Mouse (Mus musculus): ENCODE measurements around the gene Mras. TPM values are rescaled to one million over a fixed set of nuclear protein-coding genes. Genes with fewer than 3 reads are reported as not detected.

The Mras gene
- polyA plus RNA-seq, 1 experiment from 2014 or later: 14.2 TPM

GRCm38 (mm10) chr9:99469681-99470273 lies 32.6 kb upstream of the Mras start:
- Histone ChIP-seq H3K4me3 (ENCODE audit: low read depth, low read length) (no peak overlapping the region), H3K9me3 (replicated peaks; ENCODE audit: control insufficient read depth, low read length) (no peaks in the 10 kb centered on the region), H3K36me3 (replicated peaks; ENCODE audit: control insufficient read depth, insufficient read depth, low read depth, low read length) (no peaks in the 10 kb centered on the region), H3K27ac (replicated peaks; ENCODE audit: low read depth, low read length) (no peak overlapping the region), H3K4me2 (ENCODE audit: low read depth, low read length) (no peak overlapping the region), H3K4me1 (ENCODE audit: control insufficient read depth, insufficient read depth, low read length) (no peaks in the 10 kb centered on the region), H3K9ac (replicated peaks; ENCODE audit: low read length) (no peak overlapping the region), H3K27me3 (ENCODE audit: control insufficient read depth, insufficient read depth, low read length) (no peaks in the 10 kb centered on the region)
- 62% methylated on average over 8 of the region's 8 CpGs for WGBS
- DNase-seq (ENCODE audit: low spot score): peak; percentile 11
- no peak for ATAC-seq (replicated peaks; ENCODE audit: insufficient number of reproducible peaks, low FRiP score, low TSS enrichment, low read depth)

- no peaks in the 10 kb centered on the region for H3K9me3 ChIP-seq (replicated peaks; ENCODE audit: control insufficient read depth, low read length)
- 81% methylated on average over 9 of the region's 9 CpGs for WGBS
- H3K27ac ChIP-seq (replicated peaks; ENCODE audit: low read depth, low read length): no peak overlapping the region
- DNase-seq (ENCODE audit: low spot score) (no peak), ATAC-seq (replicated peaks; ENCODE audit: insufficient number of reproducible peaks, low FRiP score, low TSS enrichment, low read depth) (no peak)
- H3K4me1 ChIP-seq (ENCODE audit: control insufficient read depth, insufficient read depth, low read length): no peaks in the 10 kb centered on the region
- no peaks in the 10 kb centered on the region for H3K36me3 ChIP-seq (replicated peaks; ENCODE audit: control insufficient read depth, insufficient read depth, low read depth, low read length)
- H3K4me2 ChIP-seq (ENCODE audit: low read depth, low read length): no peak overlapping the region
- no peaks in the 10 kb centered on the region for H3K27me3 ChIP-seq (ENCODE audit: control insufficient read depth, insufficient read depth, low read length)
- H3K4me3 ChIP-seq (ENCODE audit: low read depth, low read length): no peak overlapping the region
- H3K9ac ChIP-seq (replicated peaks; ENCODE audit: low read length): no peak overlapping the region
These were observed 31.4 kb upstream of the Mras start for GRCm38 (mm10) chr9:99468572-99468971.

- no peaks in the 10 kb centered on the region for H3K4me1 ChIP-seq (ENCODE audit: control insufficient read depth, insufficient read depth, low read length)
- H3K9me3 ChIP-seq (replicated peaks; ENCODE audit: control insufficient read depth, low read length): no peaks in the 10 kb centered on the region
- ATAC-seq (replicated peaks; ENCODE audit: insufficient number of reproducible peaks, low FRiP score, low TSS enrichment, low read depth) (no peak), DNase-seq (ENCODE audit: low spot score) (no peak)
- 78% methylated on average over 6 of the region's 6 CpGs for WGBS
- no peaks in the 10 kb centered on the region for H3K27me3 ChIP-seq (ENCODE audit: control insufficient read depth, insufficient read depth, low read length)
- no peak overlapping the region for H3K4me2 ChIP-seq (ENCODE audit: low read depth, low read length)
- no peaks in the 10 kb centered on the region for H3K36me3 ChIP-seq (replicated peaks; ENCODE audit: control insufficient read depth, insufficient read depth, low read depth, low read length)
- H3K9ac ChIP-seq (replicated peaks; ENCODE audit: low read length): no peak overlapping the region
- H3K4me3 ChIP-seq (ENCODE audit: low read depth, low read length): no peak overlapping the region
- no peak overlapping the region for H3K27ac ChIP-seq (replicated peaks; ENCODE audit: low read depth, low read length)
These were observed 27.7 kb upstream of the Mras start for GRCm38 (mm10) chr9:99464876-99465275.

- DNase-seq (ENCODE audit: low spot score): no peak
- H3K4me3 ChIP-seq (ENCODE audit: low read depth, low read length): no peak overlapping the region
- ATAC-seq (replicated peaks; ENCODE audit: insufficient number of reproducible peaks, low FRiP score, low TSS enrichment, low read depth): no peak
- 87% methylated on average over 4 of the region's 4 CpGs for WGBS
- H3K27ac ChIP-seq (replicated peaks; ENCODE audit: low read depth, low read length): no peak overlapping the region
- no peaks in the 10 kb centered on the region for H3K9me3 ChIP-seq (replicated peaks; ENCODE audit: control insufficient read depth, low read length)
- H3K27me3 ChIP-seq (ENCODE audit: control insufficient read depth, insufficient read depth, low read length): no peaks in the 10 kb centered on the region
- no peaks in the 10 kb centered on the region for H3K36me3 ChIP-seq (replicated peaks; ENCODE audit: control insufficient read depth, insufficient read depth, low read depth, low read length)
- no peak overlapping the region for H3K9ac ChIP-seq (replicated peaks; ENCODE audit: low read length)
- H3K4me2 ChIP-seq (ENCODE audit: low read depth, low read length): no peak overlapping the region
- no peaks in the 10 kb centered on the region for H3K4me1 ChIP-seq (ENCODE audit: control insufficient read depth, insufficient read depth, low read length)
These were observed 22.5 kb upstream of the Mras start for GRCm38 (mm10) chr9:99459730-99460129.

GRCm38 (mm10) chr9:99458529-99459208 lies 21.5 kb upstream of the Mras start:
- Histone ChIP-seq H3K9me3 (replicated peaks; ENCODE audit: control insufficient read depth, low read length) (no peaks in the 10 kb centered on the region), H3K4me3 (ENCODE audit: low read depth, low read length) (no peak overlapping the region), H3K4me1 (ENCODE audit: control insufficient read depth, insufficient read depth, low read length) (no peaks in the 10 kb centered on the region), H3K27ac (replicated peaks; ENCODE audit: low read depth, low read length) (no peak overlapping the region), H3K9ac (replicated peaks; ENCODE audit: low read length) (no peak overlapping the region), H3K4me2 (ENCODE audit: low read depth, low read length) (no peak overlapping the region), H3K36me3 (replicated peaks; ENCODE audit: control insufficient read depth, insufficient read depth, low read depth, low read length) (no peaks in the 10 kb centered on the region), H3K27me3 (ENCODE audit: control insufficient read depth, insufficient read depth, low read length) (no peaks in the 10 kb centered on the region)
- WGBS: 49% methylated on average over 12 of the region's 12 CpGs
- DNase-seq (ENCODE audit: low spot score): peak; percentile 73
- ATAC-seq (replicated peaks; ENCODE audit: insufficient number of reproducible peaks, low FRiP score, low TSS enrichment, low read depth): no peak

- Histone ChIP-seq H3K9ac (replicated peaks; ENCODE audit: low read length) (no peak overlapping the region), H3K4me2 (ENCODE audit: low read depth, low read length) (no peak overlapping the region), H3K4me1 (ENCODE audit: control insufficient read depth, insufficient read depth, low read length) (no peaks in the 10 kb centered on the region), H3K9me3 (replicated peaks; ENCODE audit: control insufficient read depth, low read length) (no peaks in the 10 kb centered on the region), H3K27me3 (ENCODE audit: control insufficient read depth, insufficient read depth, low read length) (no peaks in the 10 kb centered on the region), H3K27ac (replicated peaks; ENCODE audit: low read depth, low read length) (no peak overlapping the region), H3K36me3 (replicated peaks; ENCODE audit: control insufficient read depth, insufficient read depth, low read depth, low read length) (no peaks in the 10 kb centered on the region), H3K4me3 (ENCODE audit: low read depth, low read length) (no peak overlapping the region)
- no peak for ATAC-seq (replicated peaks; ENCODE audit: insufficient number of reproducible peaks, low FRiP score, low TSS enrichment, low read depth)
- DNase-seq (ENCODE audit: low spot score): no peak
- 84% methylated on average over 4 of the region's 4 CpGs for WGBS
These were observed 17.0 kb upstream of the Mras start for GRCm38 (mm10) chr9:99454211-99454610.

- peak; percentile 64; the same call in 1 of the 2 replicates for ATAC-seq (replicated peaks; ENCODE audit: insufficient number of reproducible peaks, low FRiP score, low TSS enrichment, low read depth)
- H3K9me3 ChIP-seq (replicated peaks; ENCODE audit: control insufficient read depth, low read length): no peaks in the 10 kb centered on the region
- no peak within 1 kb of the TSS for H3K9ac ChIP-seq (replicated peaks; ENCODE audit: low read length)
- H3K27ac ChIP-seq (replicated peaks; ENCODE audit: low read depth, low read length): no peak within 1 kb of the TSS
- 11% methylated on average over 14 of the region's 14 CpGs for WGBS
- H3K36me3 ChIP-seq (replicated peaks; ENCODE audit: control insufficient read depth, insufficient read depth, low read depth, low read length): no peaks in the 10 kb centered on the region
- no peak within 1 kb of the TSS for H3K4me3 ChIP-seq (ENCODE audit: low read depth, low read length)
- H3K4me2 ChIP-seq (ENCODE audit: low read depth, low read length): no peak within 1 kb of the TSS; the same call in 1 of the 2 replicates
- DNase-seq (ENCODE audit: low spot score): peak; percentile 40
- no peaks in the 10 kb centered on the region for H3K27me3 ChIP-seq (ENCODE audit: control insufficient read depth, insufficient read depth, low read length)
- no peaks in the 10 kb centered on the region for H3K4me1 ChIP-seq (ENCODE audit: control insufficient read depth, insufficient read depth, low read length)
These were observed 14.0 kb upstream of the Mras start, which contains the start of gene Nme9 for GRCm38 (mm10) chr9:99451161-99451560. Gene Nme9, plus strand, starts transcription at chr9:99451475.

- Histone ChIP-seq H3K36me3 (replicated peaks; ENCODE audit: control insufficient read depth, insufficient read depth, low read depth, low read length) (no peaks in the 10 kb centered on the region), H3K4me1 (ENCODE audit: control insufficient read depth, insufficient read depth, low read length) (no peaks in the 10 kb centered on the region), H3K9me3 (replicated peaks; ENCODE audit: control insufficient read depth, low read length) (no peaks in the 10 kb centered on the region), H3K4me2 (ENCODE audit: low read depth, low read length) (no peak overlapping the region), H3K27me3 (ENCODE audit: control insufficient read depth, insufficient read depth, low read length) (no peaks in the 10 kb centered on the region), H3K4me3 (ENCODE audit: low read depth, low read length) (no peak overlapping the region), H3K9ac (replicated peaks; ENCODE audit: low read length) (no peak overlapping the region), H3K27ac (replicated peaks; ENCODE audit: low read depth, low read length) (no peak overlapping the region)
- WGBS: 39% methylated on average over 9 of the region's 9 CpGs
- 0 out of 2 replicates have a peak, but pooled peaks have one; percentile 45 for ATAC-seq (replicated peaks; ENCODE audit: insufficient number of reproducible peaks, low FRiP score, low TSS enrichment, low read depth)
- DNase-seq (ENCODE audit: low spot score): peak; percentile 55
These were observed 12.9 kb upstream of the Mras start for GRCm38 (mm10) chr9:99449886-99450647.

Measured in embryonic facial prominence, embryonic 11.5 days (tissue).